Mouse (Mus musculus) right cerebral cortex, adult 2 months (tissue): Measurements from ENCODE around the gene Gm10153.
"Not testable (repeated sequence)": the region's sequence is repeated elsewhere in the genome, so short reads cannot be mapped to it uniquely, and the experiment has no call there.

Experiments used
- DNase-seq, 2 experiments: peaks; one replicate each; pipeline ENCODE4 v3.0.0; 2021 to 2022; ENCODE audit warnings: low spot score in 2 of 2

Gene Gm10153

GRCm38 (mm10) chr7:142144507-142144906 is 45.7 kb downstream of the Gm10153 start, which contains the start of gene Gm45337:
TSS of gene Gm45337 (minus strand) at chr7:142144607.
- no peak for DNase-seq

DNA sequence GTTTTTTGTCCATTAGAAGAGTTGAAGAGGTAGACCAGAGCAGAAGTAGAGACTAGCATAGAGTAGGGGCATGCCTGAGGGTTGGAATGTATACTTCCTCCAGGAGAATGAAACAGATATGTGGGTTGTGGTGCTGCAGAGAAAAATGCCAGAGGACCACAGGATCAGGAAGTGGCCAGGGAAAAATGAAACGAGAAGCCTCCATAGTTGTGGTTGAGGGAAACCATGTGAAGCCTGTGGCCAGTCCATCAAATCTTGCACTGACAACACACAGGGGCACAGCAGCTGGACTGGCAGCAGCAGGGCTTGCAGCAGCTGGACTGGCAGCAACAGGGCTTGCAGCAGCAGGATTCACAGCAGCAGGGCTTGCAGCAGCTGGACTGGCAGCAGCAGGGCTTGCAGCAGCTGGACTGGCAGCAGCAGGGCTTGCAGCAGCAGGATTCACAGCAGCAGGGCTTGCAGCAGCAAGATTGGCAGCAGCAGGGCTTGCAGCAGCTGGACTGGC is 46.6 kb downstream of the Gm10153 start:
- DNase-seq, result not testable (repeated sequence)

- DNase-seq, result no peak
Observed at GRCm38 (mm10) chr7:142140696-142141095, 49.5 kb downstream of the Gm10153 start.
